Mouse (Mus musculus): ENCODE results near the gene Pnliprp2. TPM values are rescaled to one million over a fixed set of nuclear protein-coding genes. Genes with fewer than 3 reads are reported as not detected.
A peak's percentile ranks its signal among the peaks of the same experiment; 100 is the strongest.

Pnliprp2 gene
- polyA plus RNA-seq, 1 experiment = not detected

DNA sequence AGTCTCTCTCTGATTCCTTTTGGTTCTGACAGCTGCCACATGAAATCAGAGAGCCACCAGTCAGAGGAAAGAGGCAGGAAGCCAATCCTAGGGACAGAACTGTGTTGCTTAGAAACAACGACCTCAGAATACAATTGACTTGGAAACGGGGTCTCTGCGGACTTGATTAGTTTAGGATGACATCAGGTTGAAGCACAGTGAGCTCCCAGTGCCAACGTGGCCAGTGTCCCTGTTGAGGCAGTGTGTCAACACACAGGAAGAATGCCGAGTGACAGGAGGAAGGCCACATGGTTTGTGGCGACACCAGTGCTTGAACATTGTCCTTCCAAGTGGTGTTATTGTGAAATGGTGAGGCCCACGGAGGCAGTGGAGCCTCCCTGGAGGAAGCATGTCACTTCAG lies 24.4 kb downstream of the Pnliprp2 start:
- H3K27ac ChIP-seq (ENCODE audit: insufficient read depth, low read length) = no peak overlapping the region
- TF ChIP-seq CTCF (IDR thresholded peaks at IDR 0.05; ENCODE audit: borderline replicate concordance, insufficient read depth, low read length) (no peak), POLR2A (IDR thresholded peaks at IDR 0.05; ENCODE audit: low read depth, low read length) (no peak)
- no peak overlapping the region for H3K4me3 ChIP-seq (ENCODE audit: insufficient read depth, low read length)
- no peaks in the 10 kb centered on the region for H3K4me1 ChIP-seq (ENCODE audit: control insufficient read depth, insufficient read depth, low read length)

DNA sequence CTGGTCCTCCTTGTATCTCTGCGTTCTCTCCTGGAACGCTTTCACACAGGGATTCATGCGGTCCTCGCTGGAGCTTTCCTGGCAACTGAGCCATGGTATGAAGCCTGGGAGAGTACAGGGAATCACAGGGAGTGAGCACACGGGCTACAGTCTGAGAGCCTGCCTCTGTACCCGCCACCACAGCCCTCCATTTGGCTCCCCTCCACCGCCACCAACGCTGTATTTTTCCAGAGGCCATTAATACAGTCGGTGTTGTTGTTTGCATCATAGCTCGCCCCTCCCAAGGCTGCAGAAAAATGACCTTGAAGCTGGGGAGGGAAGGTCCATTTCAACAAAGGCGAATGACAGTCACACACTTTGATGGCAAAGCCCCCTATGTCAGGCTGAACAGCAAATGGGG lies 29.7 kb downstream of the Pnliprp2 start:
- TF ChIP-seq POLR2A (IDR thresholded peaks at IDR 0.05; ENCODE audit: low read depth, low read length) = no peak
- TF ChIP-seq CTCF (IDR thresholded peaks at IDR 0.05; ENCODE audit: borderline replicate concordance, insufficient read depth, low read length) = no peak
- H3K4me3 ChIP-seq (ENCODE audit: insufficient read depth, low read length) = no peak overlapping the region
- no peaks in the 10 kb centered on the region for H3K4me1 ChIP-seq (ENCODE audit: control insufficient read depth, insufficient read depth, low read length)
- H3K27ac ChIP-seq (ENCODE audit: insufficient read depth, low read length) = no peak overlapping the region

DNA sequence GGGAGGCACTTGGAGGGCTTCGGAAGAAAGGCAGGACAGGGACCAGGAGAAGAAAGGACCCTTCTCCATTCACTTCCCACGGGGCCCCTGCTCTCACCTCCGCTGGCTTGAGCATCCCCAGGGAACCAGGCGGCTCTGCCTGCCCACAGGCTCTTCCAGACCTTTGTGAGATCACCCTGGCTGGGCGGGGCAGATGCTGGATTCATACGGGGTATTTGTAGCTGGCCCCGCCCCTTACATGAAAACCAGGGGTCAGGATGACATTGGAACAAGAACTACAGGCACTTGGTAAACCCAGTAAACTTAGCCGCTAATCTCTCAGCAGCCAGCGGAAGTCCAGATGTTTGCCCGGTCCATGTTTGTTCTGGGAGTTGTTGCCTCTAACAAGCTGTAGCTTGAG lies 34.8 kb downstream of the Pnliprp2 start, which contains the start of gene 1700019N19Rik:
1700019N19Rik (minus strand) TSS at position 178 of the 400 bp plus-strand sequence.
- no peak within 1 kb of the TSS for H3K4me3 ChIP-seq (ENCODE audit: insufficient read depth, low read length)
- TF ChIP-seq POLR2A (IDR thresholded peaks at IDR 0.05; ENCODE audit: low read depth, low read length) (no peak), CTCF (IDR thresholded peaks at IDR 0.05; ENCODE audit: borderline replicate concordance, insufficient read depth, low read length) (no peak)
- H3K4me1 ChIP-seq (ENCODE audit: control insufficient read depth, insufficient read depth, low read length) = no peaks in the 10 kb centered on the region
- no peak within 1 kb of the TSS for H3K27ac ChIP-seq (ENCODE audit: insufficient read depth, low read length)

GRCm38 (mm10) chr19:58795114-58795669 lies 35.7 kb downstream of the Pnliprp2 start:
- no peaks in the 10 kb centered on the region for H3K4me1 ChIP-seq (ENCODE audit: control insufficient read depth, insufficient read depth, low read length)
- no peak overlapping the region for H3K27ac ChIP-seq (ENCODE audit: insufficient read depth, low read length)
- no peak for TF ChIP-seq POLR2A (IDR thresholded peaks at IDR 0.05; ENCODE audit: low read depth, low read length)
- TF ChIP-seq CTCF (IDR thresholded peaks at IDR 0.05; ENCODE audit: borderline replicate concordance, insufficient read depth, low read length) = no peak
- H3K4me3 ChIP-seq (ENCODE audit: insufficient read depth, low read length) = no peak overlapping the region

DNA sequence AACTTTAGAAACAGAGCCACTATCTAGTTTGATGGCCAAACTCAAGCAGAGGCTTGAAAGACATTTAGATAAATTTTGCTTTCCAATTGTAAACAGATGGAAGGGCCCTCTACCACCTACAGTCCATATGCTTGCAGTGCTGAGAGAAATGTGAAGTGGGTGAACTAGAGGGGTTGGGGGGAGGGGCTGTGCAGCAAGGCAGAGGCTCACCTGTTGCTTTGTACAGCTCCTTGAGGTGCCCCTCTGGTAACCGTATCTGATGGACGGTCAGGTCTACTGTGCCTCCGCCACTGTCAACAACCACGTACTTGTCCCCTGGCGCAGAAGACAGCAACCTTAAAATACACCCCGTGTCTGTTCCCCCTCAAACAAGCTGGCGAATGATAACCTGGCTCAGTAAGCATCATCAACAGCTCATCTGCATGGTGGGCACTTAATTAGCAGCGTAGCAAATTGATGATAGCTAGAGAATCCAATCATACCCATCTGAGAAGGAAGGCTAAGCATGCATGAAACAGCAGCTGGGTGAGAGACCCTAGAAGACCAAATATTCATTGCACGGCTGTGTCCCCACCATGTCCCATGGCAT lies 45.8 kb downstream of the Pnliprp2 start:
- Histone ChIP-seq H3K4me1 (ENCODE audit: control insufficient read depth, insufficient read depth, low read length) (no peaks in the 10 kb centered on the region), H3K27ac (ENCODE audit: insufficient read depth, low read length) (no peak overlapping the region), H3K4me3 (ENCODE audit: insufficient read depth, low read length) (no peak overlapping the region)
- TF ChIP-seq POLR2A (IDR thresholded peaks at IDR 0.05; ENCODE audit: low read depth, low read length) (no peak), CTCF (IDR thresholded peaks at IDR 0.05; ENCODE audit: borderline replicate concordance, insufficient read depth, low read length) (no peak)

DNA sequence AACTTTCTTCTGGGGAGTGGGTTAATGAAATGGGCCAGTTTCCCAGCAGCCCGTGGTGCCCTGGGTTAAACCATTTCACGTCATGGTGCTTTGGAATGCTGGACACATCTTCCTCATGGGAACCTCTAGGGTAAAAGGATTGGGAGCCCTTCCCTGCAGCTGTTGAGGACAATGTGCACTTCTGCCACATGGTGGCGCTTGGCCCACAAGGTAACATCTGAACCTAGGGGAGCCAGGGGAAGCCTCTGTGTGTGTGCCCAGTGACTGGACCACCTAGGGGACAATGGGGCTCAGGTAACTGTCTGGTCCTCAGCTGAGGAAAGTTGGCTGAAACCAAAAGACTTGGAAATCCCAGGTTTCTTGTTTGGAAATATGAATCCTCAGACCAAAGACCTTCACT lies 46.8 kb downstream of the Pnliprp2 start:
- no peak for TF ChIP-seq POLR2A (IDR thresholded peaks at IDR 0.05; ENCODE audit: low read depth, low read length)
- TF ChIP-seq CTCF (IDR thresholded peaks at IDR 0.05; ENCODE audit: borderline replicate concordance, insufficient read depth, low read length) = peak; percentile 93
- Histone ChIP-seq H3K4me3 (ENCODE audit: insufficient read depth, low read length) (no peak overlapping the region), H3K27ac (ENCODE audit: insufficient read depth, low read length) (no peak overlapping the region), H3K4me1 (ENCODE audit: control insufficient read depth, insufficient read depth, low read length) (no peaks in the 10 kb centered on the region)

- H3K4me3 ChIP-seq (ENCODE audit: insufficient read depth, low read length) = no peak overlapping the region
- no peaks in the 10 kb centered on the region for H3K4me1 ChIP-seq (ENCODE audit: control insufficient read depth, insufficient read depth, low read length)
- TF ChIP-seq CTCF (IDR thresholded peaks at IDR 0.05; ENCODE audit: borderline replicate concordance, insufficient read depth, low read length) (no peak), POLR2A (IDR thresholded peaks at IDR 0.05; ENCODE audit: low read depth, low read length) (no peak)
- no peak overlapping the region for H3K27ac ChIP-seq (ENCODE audit: insufficient read depth, low read length)
Observed at GRCm38 (mm10) chr19:58808864-58809263, 49.3 kb downstream of the Pnliprp2 start.

DNA sequence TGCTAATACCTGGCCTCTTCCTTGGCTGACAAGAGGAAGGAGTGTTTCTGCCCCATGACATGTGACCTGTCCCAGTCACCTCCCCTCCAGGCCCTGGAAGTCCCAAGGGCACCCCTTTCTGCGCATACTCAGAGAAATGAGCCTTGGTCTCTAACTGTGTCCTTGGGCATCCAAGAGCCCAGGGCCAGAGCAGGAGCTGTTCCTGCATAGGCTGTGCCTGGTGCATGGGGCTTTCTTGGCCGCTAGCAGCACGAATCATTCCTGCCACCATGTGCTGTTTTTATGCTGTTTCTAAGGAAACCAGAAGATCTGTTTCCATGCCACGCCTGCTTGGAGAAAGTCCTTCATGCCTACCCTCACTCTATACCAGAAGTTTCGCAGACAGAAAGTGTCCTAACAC lies 51.0 kb downstream of the Pnliprp2 start:
- no peaks in the 10 kb centered on the region for H3K4me1 ChIP-seq (ENCODE audit: control insufficient read depth, insufficient read depth, low read length)
- no peak overlapping the region for H3K4me3 ChIP-seq (ENCODE audit: insufficient read depth, low read length)
- TF ChIP-seq POLR2A (IDR thresholded peaks at IDR 0.05; ENCODE audit: low read depth, low read length) = no peak
- no peak overlapping the region for H3K27ac ChIP-seq (ENCODE audit: insufficient read depth, low read length)

DNA sequence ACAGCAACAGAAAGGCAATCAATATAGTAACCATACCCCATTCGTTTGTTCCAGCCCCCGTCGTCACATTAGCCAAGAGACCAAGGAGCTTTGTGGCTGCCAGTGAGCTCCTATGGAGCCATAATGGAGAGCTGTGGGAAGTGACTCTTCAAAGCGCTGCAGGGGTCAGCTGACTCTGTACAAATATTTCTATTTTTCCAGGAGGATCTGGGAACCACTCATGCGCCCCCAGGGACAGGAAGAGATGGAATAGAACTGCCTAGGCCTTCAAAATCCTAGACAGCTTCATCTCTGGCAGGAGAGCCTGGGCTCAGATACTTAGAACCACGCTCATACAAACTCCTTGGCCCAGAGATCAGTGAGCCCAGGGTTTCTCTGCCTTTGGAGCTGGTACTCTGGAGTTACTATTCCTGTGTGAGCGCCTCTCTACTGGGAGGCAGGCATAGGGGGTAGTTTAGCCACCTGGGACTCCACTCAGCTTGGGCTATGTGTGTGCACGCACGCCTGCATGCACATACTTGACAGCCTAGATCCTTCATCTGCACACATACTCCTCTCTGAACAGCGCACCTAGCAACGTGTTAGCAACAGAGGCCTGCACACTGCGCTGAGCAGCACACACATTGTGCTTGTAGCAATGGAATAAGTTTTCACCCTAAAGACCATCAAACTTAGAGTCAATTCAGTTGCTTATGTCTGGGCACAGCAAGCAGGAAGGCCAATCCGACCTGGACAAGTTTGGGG lies 55.8 kb downstream of the Pnliprp2 start:
- TF ChIP-seq POLR2A (IDR thresholded peaks at IDR 0.05; ENCODE audit: low read depth, low read length) (no peak), CTCF (IDR thresholded peaks at IDR 0.05; ENCODE audit: borderline replicate concordance, insufficient read depth, low read length) (no peak)
- Histone ChIP-seq H3K4me1 (ENCODE audit: control insufficient read depth, insufficient read depth, low read length) (no peaks in the 10 kb centered on the region; the same call in 1 of the 2 replicates), H3K4me3 (ENCODE audit: insufficient read depth, low read length) (no peak overlapping the region), H3K27ac (ENCODE audit: insufficient read depth, low read length) (no peak overlapping the region)

DNA sequence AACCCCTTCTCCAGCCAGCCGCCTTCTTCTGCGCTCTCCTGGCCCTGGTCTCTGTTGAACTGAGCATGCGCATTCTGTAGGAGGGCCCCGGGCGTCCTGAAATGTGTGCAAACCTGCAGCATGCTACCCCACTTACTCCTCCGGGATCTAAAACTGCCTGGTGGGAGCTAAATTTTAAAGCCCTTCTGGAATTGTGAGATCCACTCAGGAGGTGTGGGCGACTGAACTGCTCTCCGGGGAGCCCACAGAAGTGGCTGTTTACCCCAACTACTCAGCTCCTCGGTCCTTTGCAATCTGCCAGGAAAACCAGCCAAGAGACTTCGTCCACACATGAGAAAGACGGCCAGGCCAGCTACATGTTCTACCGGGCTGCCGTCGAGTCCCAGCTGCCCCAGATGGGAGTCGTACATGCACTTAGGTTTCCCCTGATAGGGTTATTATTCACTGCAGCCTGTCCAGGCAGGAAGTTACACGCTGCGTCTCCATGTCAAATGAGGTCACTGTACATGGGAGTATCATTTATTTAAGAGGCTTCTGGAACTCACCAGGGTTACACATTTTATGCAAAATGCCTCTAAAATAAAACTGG lies 57.0 kb downstream of the Pnliprp2 start:
- TF ChIP-seq POLR2A (IDR thresholded peaks at IDR 0.05; ENCODE audit: low read depth, low read length) (no peak), CTCF (IDR thresholded peaks at IDR 0.05; ENCODE audit: borderline replicate concordance, insufficient read depth, low read length) (no peak)
- H3K4me3 ChIP-seq (ENCODE audit: insufficient read depth, low read length) = no peak overlapping the region

More for the DNA sequence above, 57.0 kb downstream of the Pnliprp2 start:
- H3K27ac ChIP-seq (ENCODE audit: insufficient read depth, low read length) = no peak overlapping the region
- no peaks in the 10 kb centered on the region; the same call in 1 of the 2 replicates for H3K4me1 ChIP-seq (ENCODE audit: control insufficient read depth, insufficient read depth, low read length)

Measured in embryonic fibroblast, embryonic 13.5 days (primary cell).